Comparison of ENCODE assay signal across 8 mouse cellular contexts in the genomic region with DNA sequence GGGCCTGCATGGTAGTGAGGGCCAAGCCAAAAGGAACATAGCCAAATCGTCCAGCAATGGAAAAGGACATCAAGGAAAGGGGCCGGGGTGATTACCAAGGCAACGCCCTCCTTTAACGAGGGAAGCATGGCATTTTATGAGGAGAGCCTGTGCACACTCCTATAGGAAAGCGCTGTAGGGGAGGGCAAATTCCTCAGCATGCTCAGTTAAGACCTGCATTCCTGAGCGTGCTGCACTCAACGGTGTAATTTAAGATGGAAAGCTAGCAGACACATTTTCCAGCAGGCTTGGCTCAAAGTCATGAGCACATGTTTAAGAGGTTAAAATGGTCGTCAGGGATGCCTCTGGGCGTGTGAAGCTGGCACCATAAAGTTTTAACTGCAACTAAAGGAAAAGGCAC. TPM values are rescaled to one million over a fixed set of nuclear protein-coding genes. Genes with fewer than 3 reads are reported as not detected.
DNase-seq lines count a peak whose midpoint lies in the region; ATAC-seq and TF ChIP-seq lines count a peak whose summit lies in the region.

No protein-coding gene starts in this region.

- H3K4me2 ChIP-seq in heart, embryonic 12.5 days: peak overlapping the region; percentile 27
- H3K4me2 ChIP-seq in embryonic facial prominence, embryonic 13.5 days: peak overlapping the region; percentile 35
- H3K4me2 ChIP-seq in midbrain, embryonic 15.5 days: no peak overlapping the region

- no peaks in the 10 kb centered on the region for H3K9me3 ChIP-seq in heart, embryonic 12.5 days (replicated peaks)
- H3K9me3 ChIP-seq in embryonic facial prominence, embryonic 13.5 days: no peaks in the 10 kb centered on the region
- H3K9me3 ChIP-seq in midbrain, embryonic 15.5 days: no peaks in the 10 kb centered on the region

- TF ChIP-seq POLR2A in kidney, adult 2 months (IDR thresholded peaks at IDR 0.05; ENCODE audit: low read depth, low read length): no peak

- DNase-seq in heart, postnatal 25 days (ENCODE audit: low spot score): no peak
- peak; percentile 81 for DNase-seq in kidney, adult 2 months
- DNase-seq in cerebellum, adult 11 months: no peak
- no peak for DNase-seq in spleen, adult 18-20 months
- no peak for DNase-seq in urinary bladder, postnatal 25 days (ENCODE audit: low spot score)

- no peak for TF ChIP-seq CTCF in kidney, adult 2 months (conservative IDR thresholded peaks at IDR 0.05; ENCODE audit: insufficient read depth, insufficient read length, low read depth, low read length)

- peak overlapping the region; percentile 61 for H3K27ac ChIP-seq in heart, embryonic 12.5 days (ENCODE audit: poor library complexity, severe bottlenecking)
- H3K27ac ChIP-seq in embryonic facial prominence, embryonic 13.5 days: peak overlapping the region; percentile 85
- peak overlapping the region; percentile 84 for H3K27ac ChIP-seq in kidney, adult 2 months (ENCODE audit: insufficient read depth, low read depth, low read length)
- H3K27ac ChIP-seq in midbrain, embryonic 15.5 days: no peak overlapping the region

- no peaks in the 10 kb centered on the region for H3K27me3 ChIP-seq in heart, embryonic 12.5 days (replicated peaks)
- no peaks in the 10 kb centered on the region for H3K27me3 ChIP-seq in embryonic facial prominence, embryonic 13.5 days
- H3K27me3 ChIP-seq in kidney, adult 2 months (replicated peaks; ENCODE audit: control insufficient read depth, insufficient read depth, low read length): no peaks in the 10 kb centered on the region
- no peaks in the 10 kb centered on the region for H3K27me3 ChIP-seq in midbrain, embryonic 15.5 days (replicated peaks)

- H3K36me3 ChIP-seq in heart, embryonic 12.5 days: no peaks in the 10 kb centered on the region
- no peaks in the 10 kb centered on the region for H3K36me3 ChIP-seq in embryonic facial prominence, embryonic 13.5 days
- H3K36me3 ChIP-seq in kidney, adult 2 months (ENCODE audit: control insufficient read depth, insufficient read depth, low read length): no peaks in the 10 kb centered on the region
- no peaks in the 10 kb centered on the region for H3K36me3 ChIP-seq in midbrain, embryonic 15.5 days (replicated peaks)

- ATAC-seq in heart, embryonic 12.5 days (ENCODE audit: insufficient number of reproducible peaks, low FRiP score): peak; percentile 39; the same call in 1 of the 2 replicates
- ATAC-seq in embryonic facial prominence, embryonic 13.5 days (ENCODE audit: insufficient number of reproducible peaks, insufficient read depth, low FRiP score, low TSS enrichment, low read depth): peak; percentile 92
- peak; percentile 66 for ATAC-seq in midbrain, embryonic 15.5 days (replicated peaks)

- no peak overlapping the region for H3K9ac ChIP-seq in heart, embryonic 12.5 days
- no peak overlapping the region for H3K9ac ChIP-seq in embryonic facial prominence, embryonic 13.5 days
- no peak overlapping the region for H3K9ac ChIP-seq in midbrain, embryonic 15.5 days

- intact Hi-C loops in heart, postnatal 25 days (cut with DNase I): no loop called here

- 27% methylated on average over 9 of the region's 9 CpGs for WGBS in heart, embryonic 12.5 days
- 9% methylated on average over 9 of the region's 9 CpGs for WGBS in embryonic facial prominence, embryonic 13.5 days
- 30% methylated on average over 9 of the region's 9 CpGs for WGBS in kidney, adult 2 months
- 35% methylated on average over 9 of the region's 9 CpGs for WGBS in midbrain, embryonic 15.5 days

- H3K4me1 ChIP-seq in heart, embryonic 12.5 days (replicated peaks): peaks cover 20% of the 10 kb centered on the region; the same call in 1 of the 2 replicates
- H3K4me1 ChIP-seq in embryonic facial prominence, embryonic 13.5 days: peaks cover 39% of the 10 kb centered on the region
- H3K4me1 ChIP-seq in kidney, adult 2 months (ENCODE audit: control insufficient read depth, insufficient read depth, low read length): peaks cover 21% of the 10 kb centered on the region
- no peaks in the 10 kb centered on the region for H3K4me1 ChIP-seq in midbrain, embryonic 15.5 days

- no peak overlapping the region for H3K4me3 ChIP-seq in heart, embryonic 12.5 days
- H3K4me3 ChIP-seq in embryonic facial prominence, embryonic 13.5 days: no peak overlapping the region
- peak overlapping the region; percentile 12; the same call in 1 of the 2 replicates for H3K4me3 ChIP-seq in kidney, adult 2 months (ENCODE audit: insufficient read depth, low read depth, low read length)
- no peak overlapping the region for H3K4me3 ChIP-seq in midbrain, embryonic 15.5 days

RNA-seq across cellular contexts. Expression of a gene that starts 56.6 kb away (rescaled TPM):
- not detected in 2 replicates for polyA plus RNA-seq in heart, embryonic 12.5 days (2016; fragmentation: Nextera tagmentation; extraction: Ambion mirVana)
- total RNA-seq in heart, postnatal 25 days (2021): not detected
- polyA plus RNA-seq in embryonic facial prominence, embryonic 13.5 days (2015; fragmentation: Nextera tagmentation; extraction: Ambion mirVana): not detected in 2 replicates
- not detected in 2 replicates for polyA plus RNA-seq in kidney, adult 2 months (2012; rRNA removed)
- polyA plus RNA-seq in midbrain, embryonic 15.5 days (2015; fragmentation: Nextera tagmentation; extraction: Ambion mirVana): 0.52 TPM in 1 of 2 replicates, not detected in the other

Comparison
In these comparisons a context has a peak if more than half of its experiments do, and no peak if none do; other contexts are left out.
1. ATAC-seq: peak in every context shown above with its lines; median percentile 92 in embryonic facial prominence, embryonic 13.5 days; 66 in midbrain, embryonic 15.5 days; 39 in heart, embryonic 12.5 days.